Mouse (Mus musculus): ENCODE data around the gene Rab3gap1. TPM values are rescaled to one million over a fixed set of nuclear protein-coding genes. Genes with fewer than 3 reads are reported as not detected.
A peak's percentile ranks its signal among the peaks of the same experiment; 100 is the strongest.

The Rab3gap1 gene
- polyA plus RNA-seq, 1 experiment from 2014 or later = 19.7 TPM

- no peak overlapping the region for H3K4me3 ChIP-seq (replicated peaks)
- H3K36me3 ChIP-seq (replicated peaks) = peaks cover 6% of the 10 kb centered on the region; the same call in 1 of the 2 replicates
- H3K27ac ChIP-seq = peak overlapping the region; percentile 71
- no peaks in the 10 kb centered on the region for H3K27me3 ChIP-seq
- H3K9ac ChIP-seq = no peak overlapping the region
- ATAC-seq (ENCODE audit: low FRiP score) = peak; percentile 85
- no peak overlapping the region for H3K4me2 ChIP-seq
- no peaks in the 10 kb centered on the region for H3K9me3 ChIP-seq
- WGBS = 43% methylated on average over 9 of the region's 9 CpGs
- peaks cover 9% of the 10 kb centered on the region for H3K4me1 ChIP-seq
Measured at GRCm38 (mm10) chr1:127989876-127990731, 121.5 kb downstream of the Rab3gap1 start.

Other genes with a start within 250 kb of the Rab3gap1 start
- 29.9 and 31.0 TPM in 2 replicates for gene Tmem163, start 189.2 kb upstream of the Rab3gap1 start, polyA plus RNA-seq (2016; fragmentation: Nextera tagmentation; extraction: Ambion mirVana)
- 0.15 and 0.20 TPM in 2 replicates for gene Acmsd, start 139.4 kb upstream of the Rab3gap1 start, polyA plus RNA-seq (2016; fragmentation: Nextera tagmentation; extraction: Ambion mirVana)
- gene Ccnt2, start 94.6 kb upstream of the Rab3gap1 start, polyA plus RNA-seq (2016; fragmentation: Nextera tagmentation; extraction: Ambion mirVana) = 115 and 119 TPM in 2 replicates
- gene Map3k19, start 13.7 kb upstream of the Rab3gap1 start, polyA plus RNA-seq (2016; fragmentation: Nextera tagmentation; extraction: Ambion mirVana) = 0.17 and 0.27 TPM in 2 replicates
- 14.6 and 15.1 TPM in 2 replicates for gene Zranb3, start 234.3 kb downstream of the Rab3gap1 start, polyA plus RNA-seq (2016; fragmentation: Nextera tagmentation; extraction: Ambion mirVana)
- gene R3hdm1, start 234.5 kb downstream of the Rab3gap1 start, polyA plus RNA-seq (2016; fragmentation: Nextera tagmentation; extraction: Ambion mirVana) = 98.0 and 103 TPM in 2 replicates